Mouse (Mus musculus) CD4-positive, CD25-positive, alpha-beta regulatory T cell, adult 4 months (primary cell): ENCODE measurements around the gene Rasl11b. TPM values are rescaled to one million over a fixed set of nuclear protein-coding genes. Genes with fewer than 3 reads are reported as not detected.

ENCODE experiments used
- ATAC-seq: one replicate; pipeline ENCODE4 v1.8.0; 2017
- polyA plus RNA-seq, 2 experiments: library from polyadenylated mRNA; unstranded; fragments of 100-300 nt; shearing (Covaris generic); gene quantifications; one replicate each; pipeline ENCODE4 v1.2.1; 2017

The Rasl11b gene
- polyA plus RNA-seq, 2 experiments from 2014 or later = 3.4 to 5.0 TPM

GRCm38 (mm10) chr5:74188886-74189285 lies 6.2 kb upstream of the Rasl11b start:
- ATAC-seq = no peak

- no peak for ATAC-seq
Observed at GRCm38 (mm10) chr5:74189484-74190160, 5.5 kb upstream of the Rasl11b start.

- no peak for ATAC-seq
Observed at GRCm38 (mm10) chr5:74190161-74190491, 5.0 kb upstream of the Rasl11b start.

- no peak for ATAC-seq
Observed at GRCm38 (mm10) chr5:74190911-74191310, 4.2 kb upstream of the Rasl11b start.

- ATAC-seq = no peak
Observed at GRCm38 (mm10) chr5:74193008-74193407, 2.1 kb upstream of the Rasl11b start.

- no peak for ATAC-seq
Observed at GRCm38 (mm10) chr5:74193626-74194025, 1.5 kb upstream of the Rasl11b start.

GRCm38 (mm10) chr5:74194027-74194840 lies 852 bp upstream of the Rasl11b start:
- no peak for ATAC-seq

- ATAC-seq = no peak
Observed at GRCm38 (mm10) chr5:74195614-74196306, 674 bp downstream of the Rasl11b start.

- no peak for ATAC-seq
Observed at GRCm38 (mm10) chr5:74196307-74196618, 1.2 kb downstream of the Rasl11b start.

GRCm38 (mm10) chr5:74197541-74198330 lies 2.6 kb downstream of the Rasl11b start:
- no peak for ATAC-seq

GRCm38 (mm10) chr5:74198446-74198845 lies 3.4 kb downstream of the Rasl11b start:
- ATAC-seq = no peak

- no peak for ATAC-seq
Observed at GRCm38 (mm10) chr5:74199793-74200192, 4.7 kb downstream of the Rasl11b start.

- peak; percentile 91 for ATAC-seq
Observed at GRCm38 (mm10) chr5:74200481-74200880, 5.4 kb downstream of the Rasl11b start.

- no peak for ATAC-seq
Observed at GRCm38 (mm10) chr5:74201570-74202357, 6.7 kb downstream of the Rasl11b start.

GRCm38 (mm10) chr5:74202515-74202914 lies 7.4 kb downstream of the Rasl11b start:
- ATAC-seq = no peak

- ATAC-seq = no peak
Observed at GRCm38 (mm10) chr5:74204465-74204864, 9.4 kb downstream of the Rasl11b start.

GRCm38 (mm10) chr5:74205509-74205908 lies 10.4 kb downstream of the Rasl11b start:
- no peak for ATAC-seq

- no peak for ATAC-seq
Observed at GRCm38 (mm10) chr5:74206038-74206437, 11.0 kb downstream of the Rasl11b start.

GRCm38 (mm10) chr5:74206649-74207048 lies 11.6 kb downstream of the Rasl11b start:
- ATAC-seq = no peak

- ATAC-seq = no peak
Observed at GRCm38 (mm10) chr5:74207209-74207608, 12.1 kb downstream of the Rasl11b start.

GRCm38 (mm10) chr5:74208438-74208837 lies 13.4 kb downstream of the Rasl11b start:
- no peak for ATAC-seq

GRCm38 (mm10) chr5:74209640-74210039 lies 14.6 kb downstream of the Rasl11b start:
- ATAC-seq = no peak
